Mouse (Mus musculus) brown adipose tissue, adult 24 weeks (tissue): ENCODE measurements around the gene Zfp969. TPM values are rescaled to one million over a fixed set of nuclear protein-coding genes. Genes with fewer than 3 reads are reported as not detected.
"Not testable (repeated sequence)": the region's sequence is repeated elsewhere in the genome, so short reads cannot be mapped to it uniquely, and the experiment has no call there.

Experiments
- H3K27ac ChIP-seq: fragments of 200-500 bp; replicated peaks from 2 replicates; pipeline ENCODE4 v1.5.1; 2012; ENCODE audit warnings: low read depth, mild to moderate bottlenecking, low read length
- H3K4me1 ChIP-seq: fragments of 200-500 bp; 2 replicates; pipeline ENCODE4 v1.6.1; 2012; ENCODE audit warnings: low read length, mixed read lengths; ENCODE audit not compliant: control insufficient read depth, insufficient read depth, insufficient read length
- H3K4me3 ChIP-seq: fragments of 200-500 bp; 2 replicates; pipeline ENCODE4 v1.5.1; 2012; ENCODE audit warnings: low read depth, mild to moderate bottlenecking, low read length, moderate library complexity; ENCODE audit not compliant: insufficient read depth
- polyA plus RNA-seq: library from polyadenylated mRNA; stranded (reverse); fragments of >200 nt; gene quantifications from 2 replicates; pipeline ENCODE4 v1.2.4, GENCODE M21; 2012; ENCODE audit not compliant: missing spikeins, insufficient read depth, insufficient read length

Zfp969 gene
- 6.2 and 16.3 TPM in 2 replicates for polyA plus RNA-seq

DNA sequence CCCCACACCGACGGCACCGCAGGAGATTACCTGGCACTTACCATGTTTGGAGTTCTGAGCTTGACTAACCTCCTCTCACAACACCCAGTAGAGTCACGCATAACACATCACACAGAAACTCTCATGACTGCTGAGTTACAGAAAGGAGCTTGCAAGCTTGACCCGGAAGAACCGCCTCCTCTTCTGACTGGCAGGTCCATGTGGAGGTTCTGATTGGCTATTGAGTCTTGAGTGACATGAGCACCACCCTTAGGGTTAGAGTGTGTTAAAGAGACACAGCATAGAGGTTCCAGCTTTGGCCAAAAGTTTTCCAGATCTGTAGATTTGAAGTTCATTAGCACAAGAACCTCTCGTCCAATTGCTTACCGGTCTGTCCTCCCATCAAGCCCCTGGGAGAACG lies at the start of gene Zfp969:
Zfp969 (minus strand) TSS at position 101 of the 400 bp plus-strand sequence.
- H3K4me3 ChIP-seq, H3K27ac ChIP-seq: not testable (repeated sequence)

DNA sequence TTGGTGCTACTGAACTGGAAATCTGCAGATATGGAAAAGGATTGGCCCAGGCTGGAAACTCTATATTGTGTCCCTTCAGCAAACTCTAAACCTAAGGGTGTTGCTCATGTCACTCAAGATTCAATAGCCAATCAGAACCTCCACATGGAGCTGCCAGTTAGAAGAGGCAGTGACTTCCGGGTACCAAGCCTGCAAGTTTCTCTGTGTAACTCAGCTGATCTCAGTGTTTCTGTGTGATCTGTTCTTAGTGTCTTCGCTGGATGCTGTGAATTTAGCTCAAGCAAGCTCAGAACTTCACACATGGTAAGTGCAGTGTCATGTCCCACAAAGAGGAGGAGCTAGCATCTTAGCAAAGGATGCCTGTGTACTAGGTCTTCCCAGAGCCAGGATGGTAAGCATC lies 37.8 kb upstream of the Zfp969 start, which contains the start of gene Gm2007:
Gm2007 (plus strand) TSS at position 301 of the 400 bp plus-strand sequence.
- H3K4me3 ChIP-seq, H3K27ac ChIP-seq, H3K4me1 ChIP-seq: not testable (repeated sequence)

More for the DNA sequence above, at the start of gene Zfp969:
- H3K4me1 ChIP-seq, result not testable (repeated sequence)

- not testable (repeated sequence) for H3K27ac ChIP-seq, H3K4me1 ChIP-seq, H3K4me3 ChIP-seq
Measured at GRCm38 (mm10) chr2:175643678-175644077, 59.8 kb downstream of the Zfp969 start, which contains the start of gene Gm11007. Gene Gm11007, plus strand, starts transcription at chr2:175643978.

Other genes with a start within 250 kb of the Zfp969 start
- 2.9 and 8.4 TPM in 2 replicates for gene Zfp965, start 233.7 kb downstream of the Zfp969 start, polyA plus RNA-seq
- gene Gm11007, start 59.7 kb downstream of the Zfp969 start, polyA plus RNA-seq, result not detected in 2 replicates
- not detected in 2 replicates for gene Gm2007, start 37.9 kb upstream of the Zfp969 start, polyA plus RNA-seq
- gene Gm14288, start 97.4 kb upstream of the Zfp969 start, polyA plus RNA-seq, result not detected in 2 replicates
- 19.0 and 22.1 TPM in 2 replicates for gene Gm6710, start 165.6 kb upstream of the Zfp969 start, polyA plus RNA-seq
- 8.9 and 12.8 TPM in 2 replicates for gene Zfp966, start 227.5 kb upstream of the Zfp969 start, polyA plus RNA-seq